Mouse (Mus musculus): ENCODE measurements around the gene Nck2. TPM values are rescaled to one million over a fixed set of nuclear protein-coding genes. Genes with fewer than 3 reads are reported as not detected.

Gene Nck2
- total RNA-seq, 1 experiment = 20.3 TPM

DNA sequence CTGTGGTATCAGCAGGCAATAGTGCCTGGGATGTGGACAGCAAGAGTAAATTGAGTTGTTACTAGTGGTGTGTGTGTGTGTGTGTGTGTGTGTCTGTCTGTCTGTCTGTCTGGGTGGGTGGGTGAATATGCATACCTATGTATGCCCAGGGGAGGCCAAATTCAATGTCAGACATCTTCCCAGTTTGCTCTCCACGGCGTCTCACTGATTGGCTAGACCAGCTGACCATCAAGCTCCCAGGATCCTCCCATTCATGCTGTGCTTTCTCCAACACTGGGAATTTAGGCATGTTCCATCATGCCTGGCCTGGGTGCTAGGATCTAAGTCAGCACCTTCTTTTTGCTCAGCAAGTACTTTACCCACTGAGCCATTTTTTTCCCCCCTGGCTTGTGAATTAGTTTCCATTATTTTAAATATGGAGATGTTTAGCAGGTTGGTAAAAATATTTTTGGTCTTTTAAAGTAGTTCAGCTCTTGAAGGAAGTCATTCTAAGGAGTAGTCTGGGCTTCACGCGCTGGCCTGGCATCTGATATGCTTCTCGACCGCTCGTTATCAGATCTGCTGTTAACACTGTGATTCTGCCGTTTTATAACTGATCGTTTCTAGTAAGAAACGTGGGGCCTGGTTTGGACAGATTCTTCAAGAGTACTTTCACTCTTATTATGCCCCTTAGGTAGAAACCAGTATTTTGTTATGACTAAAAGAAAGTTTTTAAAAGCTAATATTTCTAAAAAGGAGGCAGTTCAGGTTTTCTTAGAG, 26.2 kb downstream of the Nck2 start:
- no peak for DNase-seq (ENCODE audit: low read depth, low spot score)
- no peaks in the 10 kb centered on the region for H3K9me3 ChIP-seq (ENCODE audit: control insufficient read depth, insufficient read depth, low read depth, low read length)
- H3K4me3 ChIP-seq (ENCODE audit: insufficient read depth in 1 of 2, low read depth in 1 of 2, low read length in 2 of 2, poor library complexity in 1 of 2, severe bottlenecking in 1 of 2) = no peak overlapping the region
- in situ Hi-C loops (cut with MboI; ENCODE audit: low sequenced_read_pairs in 2 of 2, unreplicated experiment in 2 of 2) = no loop called here
- no peak overlapping the region for H3K9ac ChIP-seq (ENCODE audit: insufficient read depth, low read depth, low read length, poor library complexity, severe bottlenecking)
- peaks cover 8 to 10% of the 10 kb centered on the region in 2 experiments; a peak in 3 of 4 replicates for H3K4me1 ChIP-seq (ENCODE audit: control insufficient read depth in 2 of 2, insufficient read depth in 2 of 2, low read length in 2 of 2, poor library complexity in 1 of 2)
- no peak overlapping the region for H3K27ac ChIP-seq (ENCODE audit: insufficient read depth, low read depth, low read length, poor library complexity, severe bottlenecking)
- H3K36me3 ChIP-seq (ENCODE audit: control insufficient read depth, insufficient read depth, low read length, poor library complexity, severe bottlenecking) = no peaks in the 10 kb centered on the region
- TF ChIP-seq HCFC1 (IDR thresholded peaks at IDR 0.05; ENCODE audit: borderline replicate concordance, insufficient read depth, low read length) (no peak), ZNF384 (IDR thresholded peaks at IDR 0.05; ENCODE audit: low read depth, low read length) (no peak)

DNA sequence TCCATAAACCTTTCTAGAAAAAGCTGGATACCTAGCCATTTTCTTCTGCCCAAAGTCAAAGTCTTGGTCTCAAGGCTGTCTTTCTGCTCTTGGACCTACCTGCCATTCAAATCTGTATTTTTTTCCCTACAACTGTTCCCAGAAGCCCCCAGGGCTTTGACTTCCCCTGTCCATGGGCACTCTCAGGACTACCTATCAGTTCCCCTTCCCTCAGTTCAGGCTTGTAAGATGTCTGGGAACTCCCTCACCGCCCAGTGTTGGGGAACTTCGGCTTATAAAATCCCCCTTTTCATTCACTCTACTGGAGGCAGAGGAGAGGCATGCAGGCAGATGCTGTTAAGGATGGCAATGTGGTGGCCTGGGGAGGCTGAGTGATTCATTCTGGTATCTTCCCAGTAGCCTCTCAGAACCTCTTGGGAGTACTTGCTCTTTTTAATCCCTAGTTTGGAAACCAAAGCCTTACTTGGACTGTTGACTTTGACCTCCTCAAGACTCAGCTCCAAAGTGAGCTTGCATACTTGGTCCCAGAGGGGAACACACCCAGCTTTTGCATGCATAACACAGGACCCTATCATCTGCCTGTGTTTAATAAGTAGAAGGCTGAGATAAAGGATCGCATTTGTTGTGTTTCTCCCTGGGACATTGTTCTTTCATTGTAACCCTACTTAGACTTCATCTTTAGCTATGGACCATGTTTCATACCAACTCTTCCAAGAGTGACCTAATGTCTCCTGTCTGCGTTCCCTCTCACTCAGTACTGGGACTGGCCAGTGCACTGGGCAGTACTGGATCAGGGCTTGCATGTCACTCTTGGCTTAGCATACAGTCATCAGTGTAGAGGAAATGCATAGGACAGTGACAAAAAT, 27.0 kb downstream of the Nck2 start:
- H3K4me1 ChIP-seq (ENCODE audit: control insufficient read depth in 2 of 2, insufficient read depth in 2 of 2, low read length in 2 of 2, poor library complexity in 1 of 2) = peaks cover 8 to 10% of the 10 kb centered on the region in 2 experiments; a peak in 3 of 4 replicates
- H3K9ac ChIP-seq (ENCODE audit: insufficient read depth, low read depth, low read length, poor library complexity, severe bottlenecking) = no peak overlapping the region
- TF ChIP-seq ZC3H11A (IDR thresholded peaks at IDR 0.05; ENCODE audit: borderline replicate concordance, low read depth, low read length) (no peak), ZNF384 (IDR thresholded peaks at IDR 0.05; ENCODE audit: low read depth, low read length) (no peak), HCFC1 (IDR thresholded peaks at IDR 0.05; ENCODE audit: borderline replicate concordance, insufficient read depth, low read length) (no peak), CHD2 (IDR thresholded peaks at IDR 0.05; ENCODE audit: low read depth, low read length) (no peak), MAFK (IDR thresholded peaks at IDR 0.05; ENCODE audit: insufficient read depth, low read depth, low read length) (no peak)
- no peak for DNase-seq (ENCODE audit: low read depth, low spot score)
- H3K4me3 ChIP-seq (ENCODE audit: insufficient read depth in 1 of 2, low read depth in 1 of 2, low read length in 2 of 2, poor library complexity in 1 of 2, severe bottlenecking in 1 of 2) = no peak overlapping the region
- H3K36me3 ChIP-seq (ENCODE audit: control insufficient read depth, insufficient read depth, low read length, poor library complexity, severe bottlenecking) = no peaks in the 10 kb centered on the region
- H3K9me3 ChIP-seq (ENCODE audit: control insufficient read depth, insufficient read depth, low read depth, low read length) = no peaks in the 10 kb centered on the region
- in situ Hi-C loops (cut with MboI; ENCODE audit: low sequenced_read_pairs in 2 of 2, unreplicated experiment in 2 of 2) = no loop called here
- no peak overlapping the region for H3K27ac ChIP-seq (ENCODE audit: insufficient read depth, low read depth, low read length, poor library complexity, severe bottlenecking)

DNA sequence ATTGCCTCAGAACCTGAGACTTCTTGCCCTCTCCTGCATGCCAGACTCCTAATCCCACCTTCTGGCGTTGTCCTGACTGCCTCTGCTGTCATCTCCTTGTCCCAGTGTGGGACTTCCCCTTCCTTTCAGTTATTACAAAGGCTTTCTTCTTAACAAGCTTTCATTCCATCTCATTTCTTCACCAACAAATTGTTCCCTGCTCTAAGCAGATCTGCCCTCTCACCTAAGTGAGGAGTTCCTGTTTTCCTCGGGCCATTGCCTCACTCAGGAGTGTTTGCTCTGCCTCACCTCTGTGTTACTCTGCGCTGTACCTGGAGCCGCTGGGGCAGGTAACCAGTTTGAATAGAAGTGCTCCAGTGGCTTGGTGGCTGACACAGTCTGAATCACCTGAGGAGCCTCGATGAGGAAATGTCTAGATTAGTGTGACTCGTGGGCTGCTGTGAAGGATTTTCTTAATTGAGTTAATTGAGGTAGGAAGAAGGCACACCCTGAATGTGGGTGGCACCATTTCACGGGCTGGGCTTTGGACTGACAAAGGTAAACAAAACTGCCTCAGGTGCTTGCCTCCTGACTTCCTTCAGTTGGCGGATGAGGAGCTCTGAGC, 27.8 kb downstream of the Nck2 start:
- Histone ChIP-seq H3K27ac (ENCODE audit: insufficient read depth, low read depth, low read length, poor library complexity, severe bottlenecking) (no peak overlapping the region), H3K4me3 (ENCODE audit: insufficient read depth in 1 of 2, low read depth in 1 of 2, low read length in 2 of 2, poor library complexity in 1 of 2, severe bottlenecking in 1 of 2) (no peak overlapping the region), H3K4me1 (ENCODE audit: control insufficient read depth in 2 of 2, insufficient read depth in 2 of 2, low read length in 2 of 2, poor library complexity in 1 of 2) (peaks cover 8 to 10% of the 10 kb centered on the region in 2 experiments; a peak in 3 of 4 replicates), H3K9ac (ENCODE audit: insufficient read depth, low read depth, low read length, poor library complexity, severe bottlenecking) (no peak overlapping the region), H3K36me3 (ENCODE audit: control insufficient read depth, insufficient read depth, low read length, poor library complexity, severe bottlenecking) (no peaks in the 10 kb centered on the region), H3K9me3 (ENCODE audit: control insufficient read depth, insufficient read depth, low read depth, low read length) (no peaks in the 10 kb centered on the region)
- no peak for TF ChIP-seq ZNF384 (IDR thresholded peaks at IDR 0.05; ENCODE audit: low read depth, low read length)
- no peak for TF ChIP-seq ZC3H11A (IDR thresholded peaks at IDR 0.05; ENCODE audit: borderline replicate concordance, low read depth, low read length)
- TF ChIP-seq HCFC1 (IDR thresholded peaks at IDR 0.05; ENCODE audit: borderline replicate concordance, insufficient read depth, low read length) = no peak
- no peak for TF ChIP-seq CHD2 (IDR thresholded peaks at IDR 0.05; ENCODE audit: low read depth, low read length)
- TF ChIP-seq MAFK (IDR thresholded peaks at IDR 0.05; ENCODE audit: insufficient read depth, low read depth, low read length) = no peak
- no peak for DNase-seq (ENCODE audit: low read depth, low spot score)
- in situ Hi-C loops (cut with MboI; ENCODE audit: low sequenced_read_pairs in 2 of 2, unreplicated experiment in 2 of 2) = no loop called here

DNA sequence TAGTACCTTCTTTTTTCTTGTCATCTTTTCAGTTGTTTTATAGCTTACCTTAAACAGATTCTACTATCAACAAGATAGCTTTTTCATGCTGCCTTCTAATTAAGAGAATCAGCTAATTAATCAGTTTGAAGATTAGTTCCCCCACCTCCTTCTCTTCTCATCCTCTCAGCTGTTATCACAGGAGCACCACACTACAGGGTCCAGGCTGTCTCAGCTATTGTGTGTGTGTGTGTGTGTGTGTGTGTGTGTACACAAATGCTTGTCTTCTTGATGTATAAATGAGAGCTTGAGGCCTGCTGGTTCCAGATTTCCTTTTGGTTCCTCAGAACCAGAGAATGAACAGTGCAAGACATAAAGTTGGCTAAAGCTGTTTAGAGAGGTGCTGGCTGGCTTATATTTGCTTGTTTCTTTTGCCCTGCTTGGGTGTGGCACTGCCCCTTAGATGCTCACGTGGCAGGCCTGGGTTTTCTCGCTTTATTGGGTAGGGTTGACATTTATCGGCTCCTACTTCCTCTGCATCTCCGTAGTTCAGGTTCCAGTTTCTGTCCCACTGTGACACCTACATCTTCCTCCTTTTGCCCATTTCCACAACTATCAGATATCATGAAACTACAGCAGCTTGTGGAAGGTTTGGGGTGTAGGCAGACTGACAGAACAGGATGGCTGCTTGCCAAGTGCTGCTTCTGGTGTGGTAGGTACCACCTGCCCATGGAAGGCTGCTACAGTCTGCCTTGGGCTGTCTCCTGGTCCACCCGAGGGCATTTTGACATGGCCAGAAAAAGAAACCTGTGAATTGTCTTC, 29.6 kb downstream of the Nck2 start:
- no peaks in the 10 kb centered on the region for H3K36me3 ChIP-seq (ENCODE audit: control insufficient read depth, insufficient read depth, low read length, poor library complexity, severe bottlenecking)
- no peak overlapping the region for H3K27ac ChIP-seq (ENCODE audit: insufficient read depth, low read depth, low read length, poor library complexity, severe bottlenecking)
- peaks cover 8 to 10% of the 10 kb centered on the region in 2 experiments; a peak in 3 of 4 replicates for H3K4me1 ChIP-seq (ENCODE audit: control insufficient read depth in 2 of 2, insufficient read depth in 2 of 2, low read length in 2 of 2, poor library complexity in 1 of 2)
- no peak overlapping the region for H3K4me3 ChIP-seq (ENCODE audit: insufficient read depth in 1 of 2, low read depth in 1 of 2, low read length in 2 of 2, poor library complexity in 1 of 2, severe bottlenecking in 1 of 2)
- no peak for DNase-seq (ENCODE audit: low read depth, low spot score)
- in situ Hi-C loops (cut with MboI; ENCODE audit: low sequenced_read_pairs in 2 of 2, unreplicated experiment in 2 of 2) = no loop called here
- no peaks in the 10 kb centered on the region for H3K9me3 ChIP-seq (ENCODE audit: control insufficient read depth, insufficient read depth, low read depth, low read length)
- TF ChIP-seq ZC3H11A (IDR thresholded peaks at IDR 0.05; ENCODE audit: borderline replicate concordance, low read depth, low read length) (no peak), CHD2 (IDR thresholded peaks at IDR 0.05; ENCODE audit: low read depth, low read length) (no peak), MAFK (IDR thresholded peaks at IDR 0.05; ENCODE audit: insufficient read depth, low read depth, low read length) (no peak), HCFC1 (IDR thresholded peaks at IDR 0.05; ENCODE audit: borderline replicate concordance, insufficient read depth, low read length) (no peak), ZNF384 (IDR thresholded peaks at IDR 0.05; ENCODE audit: low read depth, low read length) (no peak)
- H3K9ac ChIP-seq (ENCODE audit: insufficient read depth, low read depth, low read length, poor library complexity, severe bottlenecking) = no peak overlapping the region
